Mouse (Mus musculus) heart, postnatal 0 days (tissue): Measurements from ENCODE around the gene Lage3.

Experiments used
- CTCF ChIP-seq: IDR thresholded peaks from 2 replicates; pipeline ENCODE4 v1.5.1; 2016; ENCODE audit warnings: antibody characterized with exemption, control low read depth, low read depth
- EP300 ChIP-seq: IDR thresholded peaks from 2 replicates; pipeline ENCODE4 v1.6.1; 2016; ENCODE audit warnings: antibody characterized with exemption, low read depth

DNA sequence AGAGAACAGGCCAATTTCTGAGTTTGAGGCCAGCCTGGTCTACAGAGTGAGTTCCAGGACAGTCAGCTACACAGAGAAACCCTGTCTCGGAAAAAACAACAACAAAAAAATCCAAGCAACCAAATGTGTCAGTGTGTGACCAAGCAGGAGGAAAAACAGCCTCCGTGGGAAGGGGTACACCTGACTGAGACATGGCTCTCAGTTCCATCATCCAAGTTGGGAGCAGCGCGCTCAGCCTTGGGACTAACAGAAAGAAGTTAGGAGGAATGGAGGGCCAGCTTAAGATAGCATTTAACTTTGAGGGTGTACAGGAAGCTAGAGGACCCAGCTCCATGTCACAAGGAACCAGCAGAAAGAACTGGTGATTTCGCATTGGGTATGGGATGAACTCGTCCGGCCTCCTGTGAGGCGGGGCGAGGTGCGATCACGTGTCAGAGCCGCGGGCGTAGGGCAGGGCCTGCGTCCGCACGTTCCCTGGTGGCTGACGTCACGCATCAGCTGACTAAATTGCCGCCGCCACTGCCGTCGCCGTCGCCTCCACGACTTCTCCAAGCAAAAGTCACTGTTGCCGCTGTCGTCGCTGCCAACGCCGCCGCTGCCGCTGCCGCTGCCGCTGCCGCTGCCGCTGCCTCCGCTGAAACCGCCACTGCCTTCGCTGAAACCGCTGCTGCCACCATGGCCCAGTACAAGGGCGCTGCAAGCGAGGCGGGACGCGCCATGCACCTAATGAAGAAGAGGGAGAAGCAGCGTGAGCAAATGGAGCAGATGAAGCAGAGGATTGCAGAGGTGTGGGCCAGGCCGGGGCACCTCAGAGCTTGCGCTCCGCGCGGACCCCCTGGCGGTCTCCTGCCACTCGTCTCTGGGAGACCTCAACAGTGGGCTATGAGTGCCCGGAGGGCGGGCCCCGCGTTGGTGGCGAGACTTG is 40.6 kb downstream of the Lage3 start, which contains the start of gene Fam50a:
- TF ChIP-seq CTCF, result no peak
- no peak for TF ChIP-seq EP300
